Mouse (Mus musculus): ENCODE measurements around the gene 1700029F12Rik.

1700029F12Rik gene

GRCm38 (mm10) chr13:97021906-97022305 is 12.3 kb downstream of the 1700029F12Rik start:
- no peak for DNase-seq (ENCODE audit: low spot score)

- no peak for DNase-seq (ENCODE audit: low spot score)
These were observed 14.0 kb downstream of the 1700029F12Rik start for GRCm38 (mm10) chr13:97020122-97020521.

- no peak for DNase-seq (ENCODE audit: low spot score)
These were observed 16.5 kb downstream of the 1700029F12Rik start for GRCm38 (mm10) chr13:97017711-97018110.

- no peak for DNase-seq (ENCODE audit: low spot score)
These were observed 19.8 kb downstream of the 1700029F12Rik start for GRCm38 (mm10) chr13:97014366-97014765.

- peak; percentile 14 for DNase-seq (ENCODE audit: low spot score)
These were observed 25.7 kb downstream of the 1700029F12Rik start for GRCm38 (mm10) chr13:97008266-97009153.

- DNase-seq (ENCODE audit: low spot score): no peak
These were observed 26.5 kb downstream of the 1700029F12Rik start for GRCm38 (mm10) chr13:97007501-97008265.

- no peak for DNase-seq (ENCODE audit: low spot score)
These were observed 27.4 kb downstream of the 1700029F12Rik start for GRCm38 (mm10) chr13:97006784-97007183.

GRCm38 (mm10) chr13:96997080-96997479 is 37.1 kb downstream of the 1700029F12Rik start:
- no peak for DNase-seq (ENCODE audit: low spot score)

- no peak for DNase-seq (ENCODE audit: low spot score)
These were observed 38.9 kb downstream of the 1700029F12Rik start for GRCm38 (mm10) chr13:96995243-96995642.

GRCm38 (mm10) chr13:96993291-96993989 is 40.7 kb downstream of the 1700029F12Rik start:
- no peak for DNase-seq (ENCODE audit: low spot score)

- no peak for DNase-seq (ENCODE audit: low spot score)
These were observed 43.4 kb downstream of the 1700029F12Rik start for GRCm38 (mm10) chr13:96990561-96991265.

- DNase-seq (ENCODE audit: low spot score): no peak
These were observed 44.1 kb downstream of the 1700029F12Rik start for GRCm38 (mm10) chr13:96990045-96990444.

- no peak for DNase-seq (ENCODE audit: low spot score)
These were observed 45.0 kb downstream of the 1700029F12Rik start for GRCm38 (mm10) chr13:96989129-96989528.

GRCm38 (mm10) chr13:96985599-96986275 is 48.4 kb downstream of the 1700029F12Rik start:
- DNase-seq (ENCODE audit: low spot score): no peak

- no peak for DNase-seq (ENCODE audit: low spot score)
These were observed 49.5 kb downstream of the 1700029F12Rik start for GRCm38 (mm10) chr13:96984688-96985087.

GRCm38 (mm10) chr13:96983251-96984126 is 50.7 kb downstream of the 1700029F12Rik start:
- DNase-seq (ENCODE audit: low spot score): no peak

GRCm38 (mm10) chr13:96980561-96980960 is 53.6 kb downstream of the 1700029F12Rik start:
- no peak for DNase-seq (ENCODE audit: low spot score)

GRCm38 (mm10) chr13:96976986-96977595 is 57.1 kb downstream of the 1700029F12Rik start:
- DNase-seq (ENCODE audit: low spot score): no peak

- DNase-seq (ENCODE audit: low spot score): no peak
These were observed 60.8 kb downstream of the 1700029F12Rik start for GRCm38 (mm10) chr13:96973318-96973717.
